Mouse (Mus musculus) stomach, postnatal 0 days (tissue): ENCODE results near the gene Dync1i2.

ENCODE experiments used
- CTCF ChIP-seq: IDR thresholded peaks from 2 replicates; pipeline ENCODE4 v1.5.1; 2016; ENCODE audit warnings: antibody characterized with exemption, low read depth, mild to moderate bottlenecking, moderate library complexity
- EP300 ChIP-seq: optimal IDR thresholded peaks from 2 replicates; pipeline ENCODE3; 2016; ENCODE audit warnings: antibody characterized with exemption

- TF ChIP-seq EP300 (no peak), CTCF (no peak)
These were observed 70.5 kb downstream of the Dync1i2 start for GRCm38 (mm10) chr2:71281981-71282380.
